1 mouse cellular context compared by ENCODE assay signal in the genomic region with DNA sequence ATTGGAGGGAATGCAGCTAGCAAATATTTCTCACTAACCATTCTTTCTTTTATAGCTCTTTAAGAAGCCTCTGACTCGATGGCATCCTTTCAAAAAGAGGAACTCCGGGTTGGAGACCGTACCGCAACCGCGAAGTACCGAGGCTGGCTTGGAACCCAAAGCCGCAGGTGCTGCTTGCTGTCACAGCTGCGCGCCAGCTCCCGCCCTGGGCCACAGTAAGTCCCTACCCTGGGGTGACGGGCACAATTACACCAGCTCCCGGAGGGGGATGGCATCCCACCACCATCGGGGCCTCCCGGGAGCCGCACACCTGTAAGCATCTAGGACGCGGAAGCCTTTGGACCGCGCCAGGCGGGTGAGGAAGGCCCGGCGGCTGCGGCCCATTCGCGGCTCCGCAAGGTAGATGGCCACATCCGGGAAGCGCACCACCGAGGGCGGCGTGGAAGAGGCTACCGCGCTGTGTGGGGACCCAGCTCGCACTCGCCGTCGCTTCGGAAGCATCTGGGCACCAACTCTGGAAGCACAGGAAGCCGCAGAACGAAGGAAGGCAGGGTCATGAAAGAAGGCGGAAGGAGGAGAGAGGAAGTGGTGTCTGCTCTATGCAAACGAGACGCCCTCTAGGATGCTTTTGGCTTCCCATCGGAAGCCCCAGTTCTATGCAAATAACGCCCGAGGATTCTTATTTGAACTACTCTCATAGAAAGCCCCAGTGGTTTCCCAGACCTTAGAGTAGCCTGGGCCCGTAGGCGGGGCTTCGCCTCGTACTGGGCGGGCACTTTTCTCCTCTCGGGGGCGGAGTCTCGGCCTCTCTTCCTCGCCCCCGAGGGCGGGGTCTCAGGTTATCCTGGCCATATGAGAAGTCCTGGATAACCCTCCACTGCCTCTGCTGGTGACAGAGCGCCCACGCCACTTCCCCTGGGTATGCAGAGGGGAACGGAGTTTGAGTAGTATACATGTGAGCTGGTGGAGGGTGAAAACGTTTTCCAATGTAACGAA.
TF ChIP-seq lines count a peak whose summit lies in the region.

A gene (minus strand): TSS at position 766 of the 996 bp plus-strand sequence.

TF ChIP-seq in MEL, 35 proteins besides CTCF, POLR2A, EP300 and RAD21 (continued from another document):
- TF ChIP-seq POLR2AphosphoS5 (IDR thresholded peaks at IDR 0.05; ENCODE audit: borderline replicate concordance, low read depth, low read length) = no peak
- TF ChIP-seq ETS1 (IDR thresholded peaks at IDR 0.05; ENCODE audit: low read depth, low read length) = peak; percentile 57; the same call in 1 of the 2 replicates
- no peak for TF ChIP-seq E2F4 (IDR thresholded peaks at IDR 0.05; ENCODE audit: borderline replicate concordance, low read depth, low read length)
- TF ChIP-seq USF2 (IDR thresholded peaks at IDR 0.05; ENCODE audit: borderline replicate concordance in 1 of 2, insufficient read depth in 1 of 2, low read depth in 1 of 2, low read length in 2 of 2) = no peak
- TF ChIP-seq UBTF (IDR thresholded peaks at IDR 0.05; ENCODE audit: borderline replicate concordance, insufficient read depth, low read depth, low read length) = peak; percentile 81; the same call in 1 of the 2 replicates
- TF ChIP-seq HCFC1 (IDR thresholded peaks at IDR 0.05; ENCODE audit: low read depth, low read length) = peak; percentile 65
- TF ChIP-seq KAT2A (conservative IDR thresholded peaks at IDR 0.05; ENCODE audit: low read depth, low read length) = no peak
- peak; percentile 63 for TF ChIP-seq TCF12 (IDR thresholded peaks at IDR 0.05; ENCODE audit: low read depth, low read length)
- TF ChIP-seq ZKSCAN1 (IDR thresholded peaks at IDR 0.05; ENCODE audit: low read depth, low read length) = no peak
- no peak for TF ChIP-seq MYB (IDR thresholded peaks at IDR 0.05; ENCODE audit: low read depth, low read length)
- peak; percentile 79 for TF ChIP-seq ELF1 (IDR thresholded peaks at IDR 0.05; ENCODE audit: low read depth, low read length)
- no peak for TF ChIP-seq NRF1 (IDR thresholded peaks at IDR 0.05; ENCODE audit: insufficient read depth, low read depth, low read length, poor library complexity, severe bottlenecking)
- no peak; the same call in 1 of the 2 replicates for TF ChIP-seq RCOR1 (IDR thresholded peaks at IDR 0.05; ENCODE audit: low read depth, low read length)
- no peak for TF ChIP-seq CHD1 (IDR thresholded peaks at IDR 0.05; ENCODE audit: low read depth, low read length)
- no peak for TF ChIP-seq JUND (IDR thresholded peaks at IDR 0.05; ENCODE audit: low read depth, low read length)
- TF ChIP-seq TAL1 (IDR thresholded peaks at IDR 0.05; ENCODE audit: low read length) = no peak
TF ChIP-seq in MEL: peak in this region for 16.
